Mouse (Mus musculus): ENCODE results near the gene Arap2.

Arap2 gene

GRCm38 (mm10) chr5:62765784-62766701, at the start of gene Arap2:
Gene Arap2, minus strand, starts transcription at chr5:62766159.
- DNase-seq (ENCODE audit: inconsistent age in 2 of 2, low spot score in 1 of 2): peak; percentile 66 to 83

DNA sequence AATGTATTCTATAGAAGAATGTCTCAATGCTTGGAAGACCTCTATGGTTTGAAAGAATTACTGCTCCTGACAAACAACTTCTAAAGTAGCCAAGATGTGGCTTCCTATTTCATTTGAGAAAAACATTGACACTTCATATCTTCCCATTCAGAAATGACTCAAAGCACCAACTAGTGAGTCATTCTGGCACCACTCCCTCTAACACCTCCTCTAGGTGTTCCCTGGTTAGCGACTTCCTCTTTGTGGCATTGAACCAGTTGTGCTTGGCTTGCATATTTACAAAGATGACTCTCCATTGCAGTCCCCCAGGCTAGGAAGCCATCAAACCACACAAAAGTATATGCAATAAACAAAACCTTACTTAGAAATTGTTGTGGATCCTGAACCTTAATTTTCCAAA, 49.8 kb upstream of the Arap2 start:
- DNase-seq (ENCODE audit: inconsistent age in 2 of 2, low spot score in 1 of 2): no peak

GRCm38 (mm10) chr5:62814072-62814414, 48.1 kb upstream of the Arap2 start:
- no peak for DNase-seq (ENCODE audit: inconsistent age in 2 of 2, low spot score in 1 of 2)

DNA sequence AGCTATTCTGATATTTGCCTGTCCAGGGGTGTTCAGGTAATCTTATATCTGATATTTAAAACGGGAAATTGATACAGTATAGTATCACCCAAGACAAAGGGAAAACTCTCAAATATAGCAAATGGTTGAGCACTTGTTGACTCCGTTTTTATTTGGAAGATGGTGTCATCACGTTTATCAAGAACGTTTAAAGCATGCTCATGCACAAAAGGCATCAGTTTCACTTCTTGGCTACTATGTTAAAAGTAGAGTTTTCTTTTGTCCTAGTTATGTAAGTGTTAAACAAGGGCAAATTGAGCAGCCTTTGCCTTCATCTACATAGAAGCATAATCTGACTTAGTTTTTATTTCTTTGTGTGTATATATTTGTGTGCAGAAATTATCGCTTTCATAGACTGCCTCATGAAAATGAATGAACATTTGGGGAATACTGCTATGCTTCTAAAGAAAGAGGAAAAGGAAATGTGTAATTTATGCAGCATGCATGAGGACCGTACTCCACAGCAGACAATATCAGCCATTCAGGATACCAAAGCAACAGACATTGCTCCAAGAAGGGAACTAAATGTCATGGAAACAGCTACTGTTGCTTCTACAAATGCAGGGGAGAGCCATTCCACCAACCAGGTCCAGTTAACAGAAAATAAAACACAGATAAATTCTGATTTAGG, 47.6 kb upstream of the Arap2 start, which contains the start of gene Dthd1:
Gene Dthd1 (plus strand): TSS at position 422 of the 670 bp plus-strand sequence.
- DNase-seq (ENCODE audit: inconsistent age in 2 of 2, low spot score in 1 of 2): no peak

DNA sequence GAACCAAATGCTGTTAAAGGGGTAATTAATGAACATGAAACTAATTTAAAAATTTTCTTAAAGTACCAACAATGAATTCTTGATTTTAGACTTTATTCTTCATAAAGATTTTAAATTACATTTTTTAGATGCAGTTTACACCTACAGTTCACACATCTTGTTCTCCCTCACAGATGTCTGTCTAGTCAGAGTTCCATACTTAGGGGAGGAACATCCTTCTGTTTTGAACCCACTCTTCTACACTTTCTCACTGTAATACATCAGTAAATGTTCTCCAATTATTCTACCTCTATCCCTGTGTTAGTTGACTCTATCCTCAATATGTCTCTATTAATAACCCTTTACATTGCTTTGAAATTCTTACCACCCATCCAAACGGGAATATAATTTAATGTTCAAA, 26.8 kb upstream of the Arap2 start:
- DNase-seq (ENCODE audit: inconsistent age in 2 of 2, low spot score in 1 of 2): no peak

DNA sequence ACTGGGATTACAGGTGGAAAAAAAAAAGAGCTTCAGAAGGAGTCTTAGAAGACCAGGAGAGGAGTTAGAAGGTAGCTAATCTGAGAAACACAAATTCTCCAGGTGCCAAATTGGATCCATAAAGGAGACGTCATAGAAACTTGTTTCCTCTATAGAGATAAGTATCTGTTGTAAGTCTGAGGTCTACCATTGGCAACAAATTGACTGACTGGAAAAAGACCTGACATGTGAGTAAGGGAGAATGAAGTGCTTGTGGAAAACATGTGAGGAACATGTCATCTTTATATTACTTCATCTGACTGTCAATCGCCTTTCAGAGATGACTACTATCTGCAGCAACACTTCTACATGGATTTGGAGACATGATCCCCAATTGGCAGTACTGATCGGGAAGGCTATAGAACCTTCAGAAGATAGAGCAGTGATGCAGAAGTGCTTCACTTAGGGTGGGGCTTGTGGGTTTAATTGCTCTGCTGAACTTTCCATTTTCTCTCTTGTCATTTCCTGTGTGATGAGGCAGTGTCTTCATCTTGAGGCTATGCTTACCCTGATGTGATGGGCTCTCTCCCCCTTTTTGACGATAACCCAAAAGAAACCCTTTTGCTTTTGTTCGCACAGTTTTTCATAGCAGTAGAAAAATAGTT, 25.1 kb upstream of the Arap2 start:
- DNase-seq (ENCODE audit: inconsistent age in 2 of 2, low spot score in 1 of 2): no peak

- peak in 1 of 2 experiments; percentile 62 for DNase-seq (ENCODE audit: inconsistent age in 2 of 2, low spot score in 1 of 2)
Measured at GRCm38 (mm10) chr5:62786809-62787208, 20.9 kb upstream of the Arap2 start.

DNA sequence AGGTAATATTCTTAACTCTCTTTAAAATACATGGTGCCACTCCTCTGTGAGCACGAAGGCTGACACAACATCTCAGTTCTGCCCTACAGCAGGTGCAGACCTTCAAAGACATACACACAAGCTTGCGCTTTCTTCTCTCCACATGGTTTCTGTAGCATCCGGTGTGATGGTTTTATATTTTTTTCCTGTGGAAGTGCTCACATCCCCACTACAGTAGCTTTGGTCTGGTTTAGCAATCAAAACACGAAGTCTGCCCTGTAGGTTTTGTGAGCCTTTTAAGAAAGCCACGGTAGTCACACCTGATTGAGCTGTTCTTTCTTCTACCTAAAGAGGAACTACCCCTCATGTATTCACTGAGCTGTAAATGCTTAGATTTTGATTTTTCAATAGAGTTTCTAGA, 12.7 kb upstream of the Arap2 start:
- DNase-seq (ENCODE audit: inconsistent age in 2 of 2, low spot score in 1 of 2): no peak

DNA sequence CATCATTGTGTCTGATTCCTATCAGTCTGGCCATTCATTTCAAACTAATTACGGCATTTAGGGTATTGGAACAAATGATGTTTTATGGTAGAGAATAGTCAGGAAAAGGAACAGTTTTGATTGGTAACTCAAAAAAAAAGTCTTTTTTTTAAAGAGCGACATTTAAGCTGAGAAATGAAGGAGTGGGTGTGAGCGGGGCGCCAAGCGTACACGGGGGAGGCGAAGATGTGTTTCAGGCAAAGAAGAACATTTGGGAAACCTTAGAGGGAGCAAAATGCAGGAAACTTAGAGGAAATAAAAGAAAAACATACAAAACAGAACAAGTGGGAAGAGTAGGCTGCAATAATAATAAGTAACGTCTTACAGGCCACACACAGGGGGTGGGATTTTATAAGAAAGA, 11.8 kb upstream of the Arap2 start:
- DNase-seq (ENCODE audit: inconsistent age in 2 of 2, low spot score in 1 of 2): no peak

GRCm38 (mm10) chr5:62771775-62772599, 6.0 kb upstream of the Arap2 start:
- DNase-seq (ENCODE audit: inconsistent age in 2 of 2, low spot score in 1 of 2): no peak

DNA sequence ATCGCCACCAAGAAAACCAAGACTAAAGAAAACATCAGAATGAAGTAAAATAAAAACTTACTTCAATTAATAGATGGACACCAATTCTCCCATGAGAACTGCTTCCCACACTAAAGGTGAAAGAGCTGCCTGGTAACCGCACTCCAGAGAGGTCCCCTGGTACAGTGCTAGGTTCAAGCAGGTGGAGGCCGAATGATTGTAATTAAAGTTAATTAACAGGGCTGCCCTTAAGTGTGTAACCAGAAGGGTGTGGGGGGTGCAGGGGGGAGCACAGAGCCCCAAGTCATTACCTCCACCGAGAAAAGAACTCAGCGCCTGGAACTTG, 538 bp downstream of the Arap2 start:
- no peak for DNase-seq (ENCODE audit: inconsistent age in 2 of 2, low spot score in 1 of 2)

DNA sequence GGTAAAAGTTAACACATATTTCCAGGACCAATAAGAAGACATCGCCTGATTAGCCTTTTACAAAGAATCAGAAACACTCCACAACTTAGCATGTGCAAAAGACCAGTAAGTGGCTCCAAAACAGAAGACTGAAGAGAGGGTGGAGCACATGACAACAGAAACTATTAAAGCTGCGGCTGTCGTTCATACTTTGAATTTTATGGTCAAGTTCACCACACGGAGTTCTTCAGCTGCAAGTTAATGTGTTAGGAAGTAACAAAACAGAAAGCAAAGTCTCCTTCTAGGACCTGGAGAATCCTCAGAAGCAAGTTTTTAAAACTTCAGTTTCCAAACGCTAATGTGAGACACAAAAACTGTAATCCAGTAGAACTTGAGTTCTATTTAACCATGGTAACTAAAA, 1.8 kb downstream of the Arap2 start:
- no peak for DNase-seq (ENCODE audit: inconsistent age in 2 of 2, low spot score in 1 of 2)

DNA sequence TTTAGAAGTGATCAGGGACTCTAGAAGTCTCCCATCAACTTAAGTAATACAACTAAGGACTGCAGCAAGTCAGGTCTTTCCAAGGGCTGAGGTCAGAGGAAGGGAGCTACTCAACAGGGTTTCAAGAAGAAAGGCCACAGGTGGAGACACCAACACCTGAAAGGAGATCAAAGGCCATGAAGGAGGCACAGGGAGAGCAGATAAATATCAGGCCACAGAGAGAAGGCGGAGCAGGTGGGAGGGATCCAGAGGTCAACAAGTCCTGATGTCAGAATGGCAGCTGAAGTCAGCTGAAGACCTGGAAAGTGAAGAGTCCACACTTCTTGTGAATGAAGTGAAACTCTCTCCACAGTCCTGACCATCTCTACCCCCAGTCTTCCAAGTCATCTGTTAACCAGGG, 2.9 kb downstream of the Arap2 start:
- no peak for DNase-seq (ENCODE audit: inconsistent age in 2 of 2, low spot score in 1 of 2)

GRCm38 (mm10) chr5:62762298-62762960, 3.5 kb downstream of the Arap2 start:
- no peak for DNase-seq (ENCODE audit: inconsistent age in 2 of 2, low spot score in 1 of 2)

DNA sequence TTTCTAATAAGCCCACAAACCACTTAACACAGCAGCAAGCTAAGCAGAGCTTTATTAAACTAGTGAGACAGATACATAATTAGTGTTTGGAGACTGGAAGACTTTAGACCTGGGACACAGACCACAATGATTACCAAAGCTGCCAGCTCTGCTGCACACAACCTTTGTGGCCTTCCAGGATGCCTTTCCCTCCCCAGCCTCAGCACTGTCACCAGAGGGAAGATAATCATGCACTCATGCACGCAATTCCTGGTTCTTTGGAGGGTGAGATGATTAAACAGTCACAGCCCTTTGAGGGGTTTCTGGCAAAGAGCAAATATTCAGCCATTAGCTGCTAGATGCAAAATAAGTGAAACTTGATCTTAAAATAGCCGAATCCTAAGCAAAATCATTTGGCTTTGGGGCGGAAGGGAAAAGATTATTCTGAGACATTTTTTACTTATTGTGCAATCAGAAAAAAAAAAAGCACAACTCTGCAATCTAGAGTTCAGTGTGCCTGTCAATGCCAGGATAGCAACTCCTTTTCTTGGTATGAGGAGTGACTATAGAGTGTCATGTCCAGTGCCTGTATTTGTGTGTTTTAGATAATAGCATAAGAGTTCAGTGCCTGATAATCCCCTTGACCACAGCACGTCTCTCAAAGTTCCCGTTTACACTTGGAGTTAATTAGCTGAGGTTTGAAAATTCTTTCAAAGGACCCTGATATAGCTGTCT, 5.0 kb downstream of the Arap2 start:
- DNase-seq (ENCODE audit: inconsistent age in 2 of 2, low spot score in 1 of 2): no peak

DNA sequence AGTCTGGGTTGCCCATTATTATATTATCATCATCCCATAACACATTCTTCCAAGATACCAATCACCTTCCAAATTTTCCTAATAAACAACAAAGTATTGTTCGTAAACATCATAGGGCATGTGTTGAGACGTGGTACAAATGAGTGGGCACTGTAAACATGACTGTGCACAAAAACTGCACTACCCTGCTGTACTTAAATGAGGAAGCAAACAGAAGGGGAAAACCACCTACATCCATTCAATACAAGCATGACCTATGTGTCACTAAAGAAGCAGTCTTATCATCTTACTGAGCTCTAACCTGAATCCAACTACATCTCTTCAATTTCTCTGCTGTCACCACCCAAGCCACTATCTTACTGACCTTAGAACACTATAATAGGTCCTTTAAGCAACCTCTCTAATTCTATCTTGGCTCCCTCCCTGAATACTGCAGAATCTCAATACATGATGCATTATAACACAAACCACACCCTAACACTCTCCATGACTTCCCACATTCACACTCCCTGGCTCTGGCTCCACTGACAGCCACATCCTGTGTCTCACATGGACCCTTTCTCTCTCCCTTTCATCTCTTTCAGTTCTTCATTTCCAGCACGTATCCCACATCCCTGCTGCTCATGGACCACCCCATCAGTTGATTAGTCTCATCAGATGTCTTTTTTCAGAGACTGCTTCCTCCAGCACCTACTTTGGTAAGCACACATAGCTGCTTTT, 10.0 kb downstream of the Arap2 start:
- no peak for DNase-seq (ENCODE audit: inconsistent age in 2 of 2, low spot score in 1 of 2)

DNA sequence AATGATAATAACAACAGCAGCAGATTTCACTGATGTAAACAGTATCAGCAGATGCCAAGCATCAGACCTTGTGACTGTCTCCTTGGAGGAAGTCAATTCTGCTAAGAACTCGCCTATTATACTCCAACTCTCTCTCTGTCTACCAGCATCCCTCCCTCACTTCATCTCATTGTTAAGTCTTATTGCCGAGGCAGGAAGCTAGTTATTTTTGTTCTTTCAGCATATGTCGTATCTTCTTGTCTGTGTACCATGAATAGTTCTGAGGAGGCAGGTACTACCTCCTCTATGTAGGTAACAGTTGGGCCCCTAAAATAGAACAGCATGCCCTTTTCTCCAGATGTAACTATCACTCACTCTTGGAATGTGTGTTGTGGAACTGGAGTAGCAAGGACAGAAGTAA, 13.0 kb downstream of the Arap2 start:
- no peak for DNase-seq (ENCODE audit: inconsistent age in 2 of 2, low spot score in 1 of 2)

- no peak for DNase-seq (ENCODE audit: inconsistent age in 2 of 2, low spot score in 1 of 2)
Measured at GRCm38 (mm10) chr5:62751692-62752091, 14.3 kb downstream of the Arap2 start.

GRCm38 (mm10) chr5:62748168-62748567, 17.8 kb downstream of the Arap2 start:
- no peak for DNase-seq (ENCODE audit: inconsistent age in 2 of 2, low spot score in 1 of 2)
